Mouse (Mus musculus): ENCODE results near the gene Prkx. TPM values are rescaled to one million over a fixed set of nuclear protein-coding genes. Genes with fewer than 3 reads are reported as not detected.

The Prkx gene
- polyA plus RNA-seq (2021), result 45.4 TPM

GRCm38 (mm10) chrX:77796238-77796835, at the start of gene Prkx:
Prkx (minus strand) TSS chrX:77796278.
- H3K27me3 ChIP-seq, result no peaks in the 10 kb centered on the region
- ChIA-PET POLR2A (no interaction called here), CTCF (no interaction called here)
- DNase-seq (ENCODE audit: low read depth, low spot score) (no peak), ATAC-seq (peak; percentile 79)
- TF ChIP-seq CTCF (IDR thresholded peaks at IDR 0.05), result no peak
- in situ Hi-C loops (cut with MboI; ENCODE audit: low pct_unique_long_range_greater_than_20kb), result loop anchor here (5.0 kb wide), 1 partner anchor 49 kb away; no protein-coding TSS in a partner anchor

- ATAC-seq (no peak), DNase-seq (ENCODE audit: low read depth, low spot score) (no peak)
- in situ Hi-C loops (cut with MboI; ENCODE audit: low pct_unique_long_range_greater_than_20kb), result loop anchor here (10.0 kb wide), 1 partner anchor 613 kb away; no protein-coding TSS in a partner anchor
- peak; percentile 40 for TF ChIP-seq CTCF (IDR thresholded peaks at IDR 0.05)
- no peaks in the 10 kb centered on the region for H3K27me3 ChIP-seq
- POLR2A ChIA-PET, result no interaction called here
- CTCF ChIA-PET, result no interaction called here
Measured at GRCm38 (mm10) chrX:77812031-77812430, 16.0 kb upstream of the Prkx start.

- in situ Hi-C loops (cut with MboI; ENCODE audit: low pct_unique_long_range_greater_than_20kb), result loop anchor here (10.0 kb wide), 1 partner anchor 614 kb away; no protein-coding TSS in a partner anchor
- DNase-seq (ENCODE audit: low read depth, low spot score) (no peak), ATAC-seq (peak; percentile 85)
- no peaks in the 10 kb centered on the region for H3K27me3 ChIP-seq
- ChIA-PET POLR2A (no interaction called here), CTCF (interaction anchor here (1.0 kb wide), 2 partner anchors 12 to 24 kb away, joined by 3 to 4 read pairs; no protein-coding TSS in a partner anchor)
- peak; percentile 80 for TF ChIP-seq CTCF (IDR thresholded peaks at IDR 0.05)
Measured at GRCm38 (mm10) chrX:77810608-77811206, 14.6 kb upstream of the Prkx start.

GRCm38 (mm10) chrX:77808602-77809001, 12.5 kb upstream of the Prkx start:
- CTCF ChIA-PET, result interaction anchor here (1.1 to 2.1 kb wide), 6 partner anchors 21 to 67 kb away, joined by 3 to 9 read pairs (median 4); no protein-coding TSS in a partner anchor
- peak; percentile 86 for TF ChIP-seq CTCF (IDR thresholded peaks at IDR 0.05)
- in situ Hi-C loops (cut with MboI; ENCODE audit: low pct_unique_long_range_greater_than_20kb), result no loop called here
- POLR2A ChIA-PET, result no interaction called here
- DNase-seq (ENCODE audit: low read depth, low spot score) (no peak), ATAC-seq (peak; percentile 53)
- no peaks in the 10 kb centered on the region for H3K27me3 ChIP-seq

DNA sequence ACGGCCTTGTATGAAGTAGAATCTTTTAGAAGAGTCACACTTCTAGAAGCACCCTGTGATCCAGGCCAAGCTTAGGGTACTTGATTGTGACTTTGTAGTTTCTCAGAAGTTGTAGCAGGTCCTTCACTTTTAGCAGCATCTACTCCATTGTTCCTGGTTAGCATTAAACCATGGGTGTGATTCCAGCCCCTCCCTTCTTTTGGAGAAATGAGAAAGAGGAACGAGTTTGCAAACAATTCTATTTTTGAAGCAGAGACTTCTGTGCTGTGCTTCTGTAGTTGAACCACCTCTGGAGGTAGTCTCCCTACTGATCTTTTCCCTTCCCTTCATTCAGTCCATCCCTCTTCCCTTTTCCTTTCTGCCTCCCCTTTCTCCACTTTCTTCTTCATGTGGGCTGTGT, 6.2 kb upstream of the Prkx start:
- in situ Hi-C loops (cut with MboI; ENCODE audit: low pct_unique_long_range_greater_than_20kb), result no loop called here
- DNase-seq (ENCODE audit: low read depth, low spot score) (no peak), ATAC-seq (no peak)
- ChIA-PET POLR2A (no interaction called here), CTCF (no interaction called here)
- TF ChIP-seq CTCF (IDR thresholded peaks at IDR 0.05), result no peak
- H3K27me3 ChIP-seq, result no peaks in the 10 kb centered on the region

DNA sequence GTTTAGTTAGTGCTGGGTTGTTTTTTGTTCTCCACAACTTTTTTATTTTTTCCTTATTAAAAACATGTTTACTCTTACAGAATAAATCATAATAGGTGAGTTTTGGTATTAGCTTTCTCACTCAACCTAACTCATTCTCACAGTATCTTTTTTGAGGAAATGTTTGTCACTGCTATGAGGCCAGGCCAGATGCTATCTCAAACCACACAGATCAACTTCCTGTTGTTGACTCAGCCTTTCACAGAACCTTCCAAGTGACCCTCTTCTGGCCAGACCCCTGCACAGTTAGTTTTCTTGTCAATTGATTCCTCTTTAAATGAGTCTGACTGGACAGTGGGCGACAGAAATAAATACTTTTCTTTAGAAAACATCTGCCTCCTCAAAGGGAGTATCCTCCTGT, 5.5 kb upstream of the Prkx start:
- ChIA-PET CTCF (no interaction called here), POLR2A (no interaction called here)
- no peak for TF ChIP-seq CTCF (IDR thresholded peaks at IDR 0.05)
- no peaks in the 10 kb centered on the region for H3K27me3 ChIP-seq
- DNase-seq (ENCODE audit: low read depth, low spot score) (no peak), ATAC-seq (no peak)
- in situ Hi-C loops (cut with MboI; ENCODE audit: low pct_unique_long_range_greater_than_20kb), result no loop called here

- in situ Hi-C loops (cut with MboI; ENCODE audit: low pct_unique_long_range_greater_than_20kb), result loop anchor here (5.0 kb wide), 1 partner anchor 52 kb away; no protein-coding TSS in a partner anchor
- ChIA-PET POLR2A (no interaction called here), CTCF (no interaction called here)
- no peaks in the 10 kb centered on the region for H3K27me3 ChIP-seq
- DNase-seq (ENCODE audit: low read depth, low spot score) (no peak), ATAC-seq (no peak)
- TF ChIP-seq CTCF (IDR thresholded peaks at IDR 0.05), result no peak
Measured at GRCm38 (mm10) chrX:77799554-77799953, 3.5 kb upstream of the Prkx start.

GRCm38 (mm10) chrX:77797801-77798200, 1.7 kb upstream of the Prkx start:
- ATAC-seq (no peak), DNase-seq (ENCODE audit: low read depth, low spot score) (no peak)
- H3K27me3 ChIP-seq, result no peaks in the 10 kb centered on the region
- in situ Hi-C loops (cut with MboI; ENCODE audit: low pct_unique_long_range_greater_than_20kb), result loop anchor here (5.0 kb wide), 1 partner anchor 50 kb away; no protein-coding TSS in a partner anchor
- ChIA-PET CTCF (no interaction called here), POLR2A (interaction anchor here (0.5 kb wide), 1 partner anchor 60 kb away, joined by 3 read pairs; no protein-coding TSS in a partner anchor)
- TF ChIP-seq CTCF (IDR thresholded peaks at IDR 0.05), result no peak

GRCm38 (mm10) chrX:77796916-77797315, 838 bp upstream of the Prkx start:
- ATAC-seq, result no peak
- no peaks in the 10 kb centered on the region for H3K27me3 ChIP-seq
- DNase-seq (ENCODE audit: low read depth, low spot score), result no peak
- POLR2A ChIA-PET, result no interaction called here
- CTCF ChIA-PET, result no interaction called here
- TF ChIP-seq CTCF (IDR thresholded peaks at IDR 0.05), result no peak
- in situ Hi-C loops (cut with MboI; ENCODE audit: low pct_unique_long_range_greater_than_20kb), result loop anchor here (5.0 kb wide), 1 partner anchor 50 kb away; no protein-coding TSS in a partner anchor

DNA sequence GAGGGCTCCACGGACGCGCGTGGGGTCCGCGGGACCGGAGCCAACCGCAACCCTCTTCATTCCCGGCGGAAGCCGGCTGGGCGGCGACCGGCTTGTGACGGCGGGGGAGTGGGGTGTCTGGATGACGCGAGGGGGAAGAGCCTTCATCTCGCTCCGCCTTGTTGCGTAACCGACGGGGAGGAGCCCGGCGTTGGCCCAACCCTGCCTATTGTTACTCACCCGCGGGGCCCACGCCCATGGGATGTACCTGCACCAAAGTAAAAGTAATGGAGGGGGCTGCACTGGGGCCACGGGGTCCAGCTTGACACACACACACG, 262 bp downstream of the Prkx start:
- no peak for TF ChIP-seq CTCF (IDR thresholded peaks at IDR 0.05)
- POLR2A ChIA-PET, result no interaction called here
- ATAC-seq, result peak; percentile 68
- in situ Hi-C loops (cut with MboI; ENCODE audit: low pct_unique_long_range_greater_than_20kb), result loop anchor here (5.0 kb wide), 1 partner anchor 49 kb away; no protein-coding TSS in a partner anchor
- H3K27me3 ChIP-seq, result no peaks in the 10 kb centered on the region
- no peak for DNase-seq (ENCODE audit: low read depth, low spot score)
- CTCF ChIA-PET, result no interaction called here
